Mouse (Mus musculus) large intestine, adult 2 months (tissue): Measurements from ENCODE around the gene Cyba. TPM values are rescaled to one million over a fixed set of nuclear protein-coding genes. Genes with fewer than 3 reads are reported as not detected.

Experiments
- DNase-seq: peaks from one replicate; pipeline ENCODE4 v3.0.0-alpha.2; 2012; ENCODE audit warnings: low read depth, low spot score
- WGBS: fragments of 180-500 bp; shearing (Covaris S2); methylation state at CpG from one replicate; pipeline ENCODE4 v1.1.7; 2018; 5-methylcytosine and 5-hydroxymethylcytosine counted together
- polyA plus RNA-seq: library from polyadenylated mRNA; depleted of rRNA; stranded (reverse); fragments of >200 nt; gene quantifications from 2 replicates; pipeline ENCODE4 v1.2.3, GENCODE M21; 2012; rRNA removed

Gene Cyba
- 240 and 254 TPM in 2 replicates for polyA plus RNA-seq

- DNase-seq: no peak
- 1% methylated on average over 45 of the region's 45 CpGs for WGBS
Measured at GRCm38 (mm10) chr8:122432443-122433268, at the start of gene Cyba. Gene Cyba, minus strand, starts transcription at chr8:122432930.

DNA sequence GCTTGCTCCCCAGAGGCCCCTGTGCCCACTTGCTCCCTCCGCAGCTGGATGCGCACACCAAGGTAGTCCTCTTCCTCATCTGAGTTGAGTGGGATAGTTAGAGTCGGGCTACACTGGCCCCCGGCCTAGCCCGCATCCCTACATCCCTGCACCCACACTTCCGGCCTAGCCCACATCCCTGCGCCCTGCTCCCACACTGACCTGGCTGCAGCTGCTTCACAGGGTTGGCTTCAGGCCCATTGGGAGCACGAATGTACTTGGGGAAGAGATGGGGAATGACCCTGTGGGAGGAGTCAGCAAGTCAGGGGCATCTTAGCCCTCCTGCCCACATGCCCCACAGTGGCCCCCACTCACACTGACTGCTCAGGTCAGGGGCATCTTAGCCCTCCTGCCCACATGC lies 49.7 kb upstream of the Cyba start:
- no peak for DNase-seq
- 90% methylated on average over 8 of the region's 8 CpGs for WGBS

DNA sequence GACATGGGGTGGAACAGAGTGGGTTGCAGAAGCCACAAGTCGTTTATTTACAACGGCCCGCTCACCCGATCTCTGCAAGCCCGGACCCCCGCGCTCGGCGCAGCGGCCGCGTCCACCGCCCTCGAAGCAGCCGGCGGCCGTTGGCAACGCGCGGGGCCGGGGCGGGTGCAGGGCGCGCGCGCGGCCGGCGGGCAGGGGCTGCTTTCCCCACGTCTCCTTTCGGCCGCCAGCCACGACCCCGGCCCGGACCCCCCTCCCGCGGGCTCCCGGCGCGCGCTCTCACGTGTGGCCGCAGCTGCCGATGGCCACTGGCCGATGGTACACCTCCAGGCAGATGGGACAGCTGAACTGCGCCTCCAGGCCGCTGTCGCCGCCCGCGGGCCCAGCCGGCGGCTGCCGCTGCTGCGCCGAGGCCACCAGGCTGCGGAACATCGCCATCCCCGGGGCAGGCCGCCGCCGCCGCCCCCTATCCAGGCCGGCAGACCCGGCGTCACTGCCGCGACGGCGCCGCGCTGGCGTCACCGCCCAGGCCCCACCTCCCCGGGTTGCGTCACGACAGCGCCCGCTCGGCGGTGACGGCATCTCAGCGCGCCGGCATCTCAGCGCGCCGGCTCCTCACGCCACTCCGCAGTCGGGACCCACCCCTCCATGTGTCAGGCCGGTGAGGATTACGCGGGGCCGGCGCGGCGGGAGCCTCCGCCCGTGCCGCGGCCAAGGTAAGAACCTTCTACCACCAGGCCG lies 43.0 kb upstream of the Cyba start, which contains the start of the genes Rnf166 and Ctu2:
Rnf166 (minus strand) TSS at position 485 of the 741 bp plus-strand sequence.
Ctu2 (plus strand) TSS at position 564 of the 741 bp plus-strand sequence.
- WGBS: under 1% methylated on average over 82 of the region's 103 CpGs
- DNase-seq: peak; percentile 32

DNA sequence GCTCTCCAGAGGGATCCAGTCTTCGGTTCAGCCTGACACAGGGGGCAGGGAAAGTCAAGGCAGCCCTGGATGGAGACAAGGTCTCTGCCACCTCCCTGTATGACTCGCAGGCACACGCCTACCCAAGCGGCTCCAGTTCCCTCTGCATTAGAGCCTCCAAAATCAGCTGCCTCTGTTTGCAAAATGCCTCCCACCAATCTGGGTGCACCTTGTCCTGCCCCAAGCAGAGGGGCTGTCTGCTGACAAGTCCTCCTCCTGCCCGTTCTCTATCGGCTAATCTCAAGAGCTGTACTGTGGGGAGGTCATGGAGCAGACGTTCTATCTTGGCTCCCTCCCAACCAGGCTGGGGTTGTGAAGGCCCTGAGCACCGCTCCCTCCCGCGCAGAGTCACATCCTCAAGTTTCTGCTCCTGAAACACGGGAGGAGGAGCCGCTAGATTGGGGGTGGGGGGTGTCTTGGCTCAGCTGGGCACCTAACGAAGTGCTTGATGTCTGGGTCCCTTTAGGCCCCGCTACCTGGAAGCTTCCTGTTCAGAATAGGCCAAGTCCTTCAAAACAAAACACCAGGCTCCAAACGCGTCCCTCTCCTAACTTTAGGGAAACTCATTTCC lies 42.3 kb upstream of the Cyba start:
- WGBS: 2% methylated on average over 16 of the region's 16 CpGs

GRCm38 (mm10) chr8:122473911-122474421 lies 41.2 kb upstream of the Cyba start:
- WGBS: 72% methylated on average over 8 of the region's 8 CpGs

More for the DNA sequence above, 42.3 kb upstream of the Cyba start:
- no peak for DNase-seq

GRCm38 (mm10) chr8:122470691-122471090 lies 38.0 kb upstream of the Cyba start:
- 80% methylated on average over 5 of the region's 5 CpGs for WGBS
- DNase-seq: no peak

More at GRCm38 (mm10) chr8:122473911-122474421, 41.2 kb upstream of the Cyba start:
- no peak for DNase-seq

- no peak for DNase-seq
- WGBS: 83% methylated on average over 10 of the region's 10 CpGs
Measured at GRCm38 (mm10) chr8:122469965-122470364, 37.2 kb upstream of the Cyba start.

DNA sequence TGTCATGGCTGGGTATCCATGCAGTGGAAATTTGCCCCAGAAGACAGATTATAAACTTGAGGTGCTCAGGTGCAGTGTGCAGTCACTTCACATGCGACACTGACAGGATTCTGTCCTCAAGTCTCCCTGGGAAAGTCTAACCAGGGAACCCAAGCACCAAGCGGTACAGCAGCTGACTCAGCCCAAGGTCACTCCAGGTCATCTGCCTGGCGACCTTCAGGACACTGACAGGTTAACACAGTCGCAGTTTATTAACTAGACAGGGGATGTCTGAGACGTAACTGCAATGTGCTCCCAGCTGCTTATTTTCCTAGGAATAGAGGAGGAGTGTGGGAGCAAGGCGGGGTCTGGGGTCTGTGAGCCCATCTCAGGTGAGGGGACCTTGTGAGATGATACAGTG lies 36.7 kb upstream of the Cyba start:
- WGBS: 78% methylated on average over 6 of the region's 6 CpGs
- no peak for DNase-seq

DNA sequence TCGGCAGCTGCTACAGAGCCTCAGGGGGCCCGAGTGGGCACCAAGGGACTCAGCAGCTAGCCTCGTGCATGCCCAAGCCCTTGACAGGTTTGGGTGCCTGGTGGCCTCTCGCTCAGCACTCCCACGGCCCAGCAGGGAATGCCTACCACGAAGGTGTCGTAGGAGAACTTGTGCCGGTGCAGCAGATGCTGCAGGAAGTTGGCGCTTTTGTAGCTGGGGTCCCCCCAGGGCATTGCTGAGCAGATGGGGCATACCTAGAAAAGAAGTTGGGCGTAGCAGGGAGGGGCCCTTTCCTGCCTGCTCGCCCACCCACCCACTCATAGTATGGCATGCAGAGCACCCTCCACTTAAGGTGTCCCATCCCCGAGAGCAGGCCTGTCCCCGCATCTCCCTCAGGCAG lies 35.1 kb upstream of the Cyba start:
- 94% methylated on average over 13 of the region's 13 CpGs for whole genome bisulfite sequencing
- no peak for DNase-seq

GRCm38 (mm10) chr8:122464985-122465384 lies 32.3 kb upstream of the Cyba start:
- 79% methylated on average over 7 of the region's 7 CpGs for WGBS
- no peak for DNase-seq

DNA sequence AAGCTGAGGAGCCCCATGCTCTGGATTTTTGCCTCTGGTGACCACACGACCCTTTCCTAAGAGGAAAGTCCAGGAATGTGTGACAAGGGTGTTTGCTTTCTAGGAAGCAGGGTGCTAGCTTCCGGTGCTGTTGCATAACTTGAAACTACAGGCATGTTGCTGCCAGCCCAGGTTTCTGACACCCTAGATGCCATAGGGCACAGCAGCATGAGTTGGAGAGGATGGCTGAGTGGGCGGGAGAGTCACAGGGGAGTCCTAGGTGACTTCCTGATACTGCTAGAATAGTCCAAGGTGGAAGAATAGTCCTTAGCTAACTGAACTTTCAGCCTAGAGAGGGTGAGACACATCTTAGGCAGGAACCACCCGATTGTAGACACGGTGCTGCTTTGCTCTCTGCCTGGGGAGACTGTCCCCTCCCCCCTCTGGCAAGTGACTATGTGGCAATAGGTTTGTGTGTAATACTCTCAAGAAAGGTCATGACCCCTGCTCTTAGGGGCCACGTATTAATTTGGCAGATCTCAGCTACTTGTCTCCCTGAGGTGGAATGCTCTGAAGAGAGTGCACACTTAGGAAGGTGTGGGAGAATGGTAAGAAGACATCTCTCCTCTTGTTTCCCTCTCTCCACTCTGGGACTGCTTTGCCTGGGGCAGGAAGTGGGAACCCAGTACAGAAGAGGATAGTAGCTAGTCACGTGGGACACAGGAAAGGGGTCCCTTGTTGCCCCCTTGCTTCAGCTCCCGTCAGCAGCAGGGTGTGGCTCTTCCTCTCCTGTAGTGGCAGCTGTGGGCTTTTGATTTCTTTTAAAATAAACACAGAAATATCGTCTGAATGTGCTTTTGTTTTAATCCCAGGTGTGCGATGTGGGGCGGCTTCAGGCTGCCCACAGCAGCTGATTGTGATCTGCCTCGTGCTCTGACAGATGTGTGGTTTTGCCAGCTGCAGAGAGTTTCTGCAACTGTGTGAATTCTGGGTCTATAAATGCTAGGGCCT lies 31.2 kb upstream of the Cyba start:
- 29% methylated on average over 12 of the region's 12 CpGs for WGBS
- no peak for DNase-seq

DNA sequence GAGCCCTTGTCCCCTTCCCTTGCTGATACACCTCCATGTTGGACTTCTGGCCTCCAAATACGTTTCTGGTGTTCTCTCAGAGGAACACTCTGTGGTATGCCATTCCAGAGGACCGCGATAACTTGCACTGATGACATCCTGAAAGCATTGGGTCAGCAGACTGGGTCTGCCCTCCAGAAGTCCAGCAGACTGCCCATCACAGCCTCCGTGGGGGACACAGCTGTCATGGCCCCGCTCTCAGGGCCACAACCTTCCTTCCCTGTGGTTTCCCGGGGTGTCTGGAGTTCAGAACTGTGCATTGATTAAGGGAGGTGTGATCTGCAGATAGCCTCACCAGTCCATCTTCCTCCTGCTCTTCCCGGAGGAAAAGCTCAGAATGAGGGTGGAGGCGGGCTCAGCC lies 29.8 kb upstream of the Cyba start:
- no peak for DNase-seq
- 83% methylated on average over 8 of the region's 8 CpGs for WGBS

DNA sequence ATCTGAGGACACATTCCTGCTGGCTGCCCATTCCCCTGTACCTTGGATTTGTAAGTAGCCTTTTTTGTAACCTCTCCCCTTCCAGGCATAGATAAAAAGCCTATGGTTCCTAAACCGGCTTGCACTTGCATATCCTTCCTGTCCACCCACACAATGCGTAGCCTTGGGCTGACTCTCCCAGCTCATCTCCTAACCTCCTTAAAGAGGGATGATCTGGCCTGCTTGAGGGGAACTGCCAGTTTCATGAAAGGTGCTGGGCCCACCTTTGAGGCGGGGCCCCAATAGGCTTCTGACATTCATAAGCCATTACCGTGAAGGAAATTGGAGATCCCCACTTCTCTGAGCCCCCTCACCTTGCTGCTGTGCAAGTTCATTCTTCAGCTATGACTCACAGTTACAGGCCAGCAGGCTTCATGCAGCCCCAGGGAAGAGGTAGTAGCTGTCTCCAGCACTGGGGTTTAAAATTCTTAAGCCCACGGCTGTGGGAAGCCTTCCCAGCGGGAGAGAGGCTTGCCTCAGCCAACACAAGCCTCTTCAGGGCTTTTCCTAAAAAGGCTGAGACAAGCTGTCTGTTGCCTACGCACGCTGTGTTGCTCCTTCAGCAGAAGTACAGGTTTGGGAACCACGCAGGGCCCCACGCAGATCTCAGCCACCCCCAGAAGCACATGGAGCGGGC lies 28.9 kb upstream of the Cyba start:
- no peak for DNase-seq
- WGBS: 78% methylated on average over 11 of the region's 11 CpGs

DNA sequence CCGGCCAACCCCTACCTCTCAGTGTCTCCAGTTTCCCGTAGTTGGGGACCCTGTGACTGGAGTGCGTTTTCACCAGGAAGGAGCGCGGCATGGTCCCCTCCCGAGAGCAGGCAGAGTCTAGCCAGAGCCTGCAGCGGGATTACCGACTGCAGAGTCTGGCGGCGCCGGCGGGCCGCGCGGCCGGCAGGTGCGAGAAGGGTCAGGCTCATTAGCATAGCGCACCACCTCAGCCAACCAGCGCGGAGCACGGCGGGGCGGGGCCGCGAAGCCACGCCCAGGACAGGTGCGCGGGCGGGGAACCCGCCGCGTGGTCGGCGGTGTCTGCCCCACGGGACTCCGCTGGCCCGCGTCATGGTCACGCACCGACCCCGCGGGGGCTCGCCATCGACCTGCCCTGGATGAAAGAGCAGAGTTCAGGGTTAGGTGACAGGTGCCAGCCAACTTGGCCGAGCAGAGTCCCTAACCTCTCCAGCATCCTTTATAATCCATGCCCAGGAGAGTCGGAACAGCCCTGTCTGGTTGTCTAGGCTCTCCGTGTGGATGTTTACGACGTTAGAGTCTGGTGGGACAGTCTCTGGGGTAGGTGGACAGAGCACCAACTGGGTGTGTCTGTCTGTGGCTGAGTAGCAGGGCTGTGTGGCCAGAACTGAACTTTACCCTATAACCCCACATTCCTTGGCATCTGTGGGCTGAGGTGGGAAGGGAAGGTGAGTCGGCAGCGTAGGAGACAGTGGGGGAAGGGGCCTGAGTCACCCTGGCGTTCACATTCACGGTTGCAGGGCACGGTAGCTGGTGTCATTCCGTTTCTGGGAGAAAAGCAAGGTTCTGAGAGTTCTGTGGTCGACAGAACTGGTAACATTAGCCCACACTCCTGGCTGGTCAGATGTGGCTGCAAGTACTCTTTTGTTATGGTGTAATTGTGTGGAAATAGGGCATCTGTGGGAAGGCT lies 28.1 kb upstream of the Cyba start, which contains the start of gene Snai3:
Snai3 (minus strand) TSS at position 210 of the 949 bp plus-strand sequence.
- DNase-seq: peak; percentile 42
- WGBS: 2% methylated on average over 56 of the region's 56 CpGs

GRCm38 (mm10) chr8:122459990-122460389 lies 27.3 kb upstream of the Cyba start:
- DNase-seq: no peak
- WGBS: 23% methylated on average over 7 of the region's 7 CpGs

DNA sequence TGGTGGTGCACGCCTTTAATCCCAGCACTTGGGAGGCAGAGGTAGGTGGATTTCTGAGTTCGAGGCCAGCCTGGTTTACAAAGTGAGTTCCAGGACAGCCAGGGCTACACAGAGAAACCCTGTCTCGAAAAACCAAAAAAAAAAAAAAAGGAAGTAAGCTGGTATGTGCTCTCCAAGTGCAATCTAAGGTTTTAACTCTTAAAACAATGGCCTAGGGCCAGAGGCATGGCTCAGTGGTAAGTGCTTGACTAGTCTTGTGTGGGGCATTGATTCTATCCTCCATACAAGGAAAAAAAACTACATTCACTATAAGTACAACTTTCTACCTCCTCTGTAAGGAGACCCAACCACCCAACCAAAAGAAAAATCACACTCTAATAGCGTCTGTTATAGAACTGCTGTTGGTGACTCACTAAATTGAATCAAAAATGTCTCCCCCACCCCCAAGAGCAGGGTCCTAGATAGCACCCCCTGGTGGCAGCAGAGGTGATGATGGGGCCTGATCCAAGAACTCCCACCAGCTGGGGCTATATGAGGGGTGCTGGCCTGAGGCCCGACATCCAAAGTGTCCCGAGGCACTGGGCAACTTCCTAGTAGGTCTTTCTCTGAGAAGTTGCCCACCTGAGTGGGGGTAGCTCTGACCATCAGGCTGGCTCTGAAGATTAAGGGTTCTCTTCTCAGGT lies 26.6 kb upstream of the Cyba start:
- DNase-seq: no peak
- 64% methylated on average over 6 of the region's 6 CpGs for WGBS

- WGBS: 78% methylated on average over 11 of the region's 11 CpGs
- no peak for DNase-seq
Measured at GRCm38 (mm10) chr8:122457171-122457570, 24.4 kb upstream of the Cyba start.
